Mouse (Mus musculus): ENCODE results near the gene Acat2. TPM values are rescaled to one million over a fixed set of nuclear protein-coding genes. Genes with fewer than 3 reads are reported as not detected.
"Not testable (repeated sequence)": the region's sequence is repeated elsewhere in the genome, so short reads cannot be mapped to it uniquely, and the experiment has no call there.

Gene Acat2
- polyA plus RNA-seq, 1 experiment from 2014 or later = 405 TPM

DNA sequence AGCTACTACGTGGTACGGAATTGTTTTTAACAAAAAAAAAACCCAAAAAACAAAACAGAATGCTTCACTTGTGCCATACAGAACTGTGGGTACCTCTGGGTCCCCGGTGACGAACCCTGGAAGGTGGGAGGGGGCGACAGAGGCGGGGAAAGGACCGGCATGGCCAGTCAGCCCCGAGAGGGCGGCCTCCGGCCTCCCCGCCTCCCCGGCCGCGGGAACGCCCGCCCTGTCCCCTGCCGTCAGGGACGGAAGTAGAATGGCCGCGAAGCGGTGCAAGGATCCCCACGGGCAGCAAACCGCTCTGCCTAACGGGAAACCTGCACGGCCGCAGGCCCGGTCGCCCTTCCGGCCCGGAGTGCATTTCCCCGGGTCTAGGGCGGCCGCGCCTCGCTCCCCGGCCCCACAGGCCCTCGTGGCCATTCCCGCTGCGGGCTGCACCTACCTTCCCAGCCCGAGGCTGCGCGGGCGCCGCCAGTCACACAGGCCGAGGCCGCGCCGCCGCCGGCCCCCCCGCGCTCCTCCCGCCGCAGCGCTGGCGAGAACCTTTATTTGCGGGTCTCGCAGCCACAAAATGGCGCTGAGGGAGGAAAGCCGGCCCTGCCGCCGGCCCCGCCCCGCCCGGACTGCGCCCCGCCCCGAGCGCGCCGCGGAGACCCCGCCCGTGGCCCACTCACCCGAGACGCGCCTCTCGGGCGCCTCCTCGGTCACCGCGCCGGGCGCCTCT is 31.2 kb upstream of the Acat2 start:
- Histone ChIP-seq H3K4me3 (peak overlapping the region; percentile 99), H3K4me1 (peaks cover 15% of the 10 kb centered on the region), H3K27ac (peak overlapping the region; percentile 99), H3K36me3 (replicated peaks) (peaks cover 27% of the 10 kb centered on the region), H3K9me3 (peaks cover 7% of the 10 kb centered on the region; the same call in 1 of the 2 replicates), H3K27me3 (ENCODE audit: poor library complexity, severe bottlenecking) (no peaks in the 10 kb centered on the region)
- under 1% methylated on average over 80 of the region's 84 CpGs for WGBS
- peak; percentile 87 for DNase-seq (ENCODE audit: extremely low spot score, low spot score)

DNA sequence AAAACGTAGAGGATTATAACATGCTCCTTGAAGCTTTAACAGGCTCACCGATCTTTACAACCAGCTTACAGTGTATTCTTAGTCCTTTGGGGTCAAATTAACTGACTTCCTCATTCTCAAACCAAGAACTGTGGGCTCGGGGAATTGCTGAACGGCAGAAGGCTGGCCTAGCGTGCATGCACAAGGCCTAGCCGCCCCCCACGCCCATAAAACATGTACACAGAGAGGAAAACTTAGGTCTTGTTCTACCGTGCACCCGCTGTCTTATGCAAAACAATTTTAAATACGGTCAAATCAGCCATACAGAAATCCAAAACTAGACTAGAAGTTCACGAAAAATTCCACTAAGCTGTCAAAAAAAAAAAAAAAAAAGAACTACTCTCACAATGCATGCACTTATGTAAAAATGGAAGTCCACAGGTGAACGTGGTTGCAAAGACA is 30.7 kb upstream of the Acat2 start:
- Histone ChIP-seq H3K4me1 (peaks cover 15% of the 10 kb centered on the region), H3K27ac (peak overlapping the region; percentile 99)

DNA sequence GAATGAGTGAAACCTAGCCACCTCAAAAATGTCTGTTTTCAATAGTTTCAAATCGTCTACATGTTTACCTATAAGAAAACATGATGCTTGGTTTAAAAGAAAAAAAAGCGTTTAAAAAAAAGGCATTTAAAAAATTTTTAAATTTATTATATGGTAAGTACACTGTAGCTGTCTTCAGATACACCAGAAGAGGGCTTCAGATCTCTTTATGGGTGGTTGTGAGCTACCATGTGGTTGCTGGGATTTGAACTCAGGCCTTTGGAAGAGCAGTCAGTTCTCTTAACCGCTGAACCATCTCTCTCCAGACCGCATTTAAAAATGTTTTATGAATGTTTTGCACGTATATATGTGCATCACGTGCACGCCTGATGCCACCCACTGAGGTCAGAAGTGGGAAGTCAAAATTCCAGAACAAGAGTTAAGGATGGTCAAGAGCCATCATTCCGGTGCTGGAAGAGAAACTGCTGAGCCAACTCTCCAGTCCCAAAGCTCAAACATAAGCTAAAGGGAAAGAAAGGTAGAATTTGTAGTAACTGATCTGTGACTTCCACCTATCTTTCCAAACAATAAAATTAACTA is 30.1 kb upstream of the Acat2 start:
- 79% methylated on average over 8 of the region's 8 CpGs for WGBS
- DNase-seq (ENCODE audit: extremely low spot score, low spot score) = no peak
- H3K27me3 ChIP-seq (ENCODE audit: poor library complexity, severe bottlenecking) = no peaks in the 10 kb centered on the region
- H3K9me3 ChIP-seq = peaks cover 7% of the 10 kb centered on the region; the same call in 1 of the 2 replicates
- peaks cover 15% of the 10 kb centered on the region for H3K4me1 ChIP-seq
- H3K4me3 ChIP-seq = peak overlapping the region; percentile 99
- peaks cover 39% of the 10 kb centered on the region for H3K36me3 ChIP-seq (replicated peaks)
- H3K27ac ChIP-seq = peak overlapping the region; percentile 99

More for the DNA sequence above, 30.7 kb upstream of the Acat2 start:
- WGBS = 6% methylated on average over 12 of the region's 12 CpGs
- H3K27me3 ChIP-seq (ENCODE audit: poor library complexity, severe bottlenecking) = no peaks in the 10 kb centered on the region
- DNase-seq (ENCODE audit: extremely low spot score, low spot score) = peak; percentile 26
- H3K36me3 ChIP-seq (replicated peaks) = peaks cover 33% of the 10 kb centered on the region
- peaks cover 7% of the 10 kb centered on the region; the same call in 1 of the 2 replicates for H3K9me3 ChIP-seq
- H3K4me3 ChIP-seq = peak overlapping the region; percentile 99

DNA sequence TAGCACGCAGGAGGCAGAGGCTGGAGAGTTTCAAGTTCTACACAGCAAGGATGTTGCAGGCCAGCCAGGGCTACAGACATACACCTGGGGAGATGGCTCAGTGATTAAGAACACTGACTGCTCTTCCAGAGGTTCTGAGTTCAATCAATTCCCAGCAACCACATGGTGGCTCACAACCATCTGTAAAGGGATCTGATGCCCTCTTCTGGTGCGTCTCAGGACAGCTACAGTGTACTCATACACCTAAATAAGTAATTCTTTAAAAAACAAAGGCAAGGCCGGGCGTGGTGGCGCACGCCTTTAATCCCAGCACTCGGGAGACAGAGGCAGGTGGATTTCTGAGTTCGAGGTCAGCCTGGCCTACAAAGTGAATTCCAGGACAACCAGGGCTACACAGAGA is 27.5 kb upstream of the Acat2 start:
- peaks cover 64% of the 10 kb centered on the region for H3K36me3 ChIP-seq (replicated peaks)
- 98% methylated on average over 8 of the region's 8 CpGs for WGBS
- not testable (repeated sequence) for H3K27me3 ChIP-seq (ENCODE audit: poor library complexity, severe bottlenecking); H3K27ac ChIP-seq; DNase-seq (ENCODE audit: extremely low spot score, low spot score); H3K9me3 ChIP-seq; H3K4me3 ChIP-seq
- peaks cover 11% of the 10 kb centered on the region for H3K4me1 ChIP-seq

DNA sequence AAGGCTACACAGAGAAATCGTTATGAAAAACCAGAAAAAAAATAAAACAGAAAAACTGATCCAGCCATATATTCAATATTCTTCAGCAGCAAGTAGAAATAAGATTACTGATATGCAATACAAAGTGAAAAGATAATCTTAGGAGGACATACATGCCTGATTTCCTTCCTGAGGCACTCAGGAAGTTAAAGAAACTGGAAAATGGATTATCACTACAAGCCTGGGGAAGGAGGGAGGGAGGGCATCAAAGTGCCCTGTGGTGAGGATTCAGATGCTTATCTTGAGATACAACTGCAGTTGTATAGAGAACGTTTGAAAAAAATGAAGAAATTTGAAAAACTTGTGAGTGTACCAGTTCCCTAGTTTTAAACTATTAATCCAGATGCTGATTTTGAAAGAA is 23.4 kb upstream of the Acat2 start:
- peaks cover 7% of the 10 kb centered on the region; the same call in 1 of the 2 replicates for H3K9me3 ChIP-seq
- no peak overlapping the region for H3K27ac ChIP-seq
- WGBS = 89% methylated on average over 2 of the region's 2 CpGs
- peaks cover 99% of the 10 kb centered on the region for H3K36me3 ChIP-seq (replicated peaks)
- no peak overlapping the region for H3K4me3 ChIP-seq
- DNase-seq (ENCODE audit: extremely low spot score, low spot score) = no peak
- no peaks in the 10 kb centered on the region for H3K27me3 ChIP-seq (ENCODE audit: poor library complexity, severe bottlenecking)
- H3K4me1 ChIP-seq = no peaks in the 10 kb centered on the region

DNA sequence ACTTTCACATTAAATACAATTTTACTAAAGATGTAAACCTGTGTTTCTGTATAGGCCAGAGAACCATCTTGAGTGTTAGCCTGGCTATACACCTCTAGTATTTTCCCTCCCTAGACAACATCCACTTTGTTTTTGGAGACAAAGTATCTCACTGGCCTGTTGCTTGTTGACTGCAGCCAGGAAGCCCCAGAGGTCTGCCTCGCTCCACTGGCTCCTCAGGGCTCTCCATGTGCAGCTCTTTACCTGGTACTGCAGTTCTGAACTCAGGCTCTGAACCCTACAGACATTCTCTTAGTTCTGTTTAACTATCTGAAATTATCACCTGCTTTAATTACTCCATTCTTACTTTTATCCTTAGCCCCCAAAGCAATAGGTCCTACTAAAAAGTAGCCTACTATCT is 18.0 kb upstream of the Acat2 start:
- DNase-seq (ENCODE audit: extremely low spot score, low spot score) = no peak
- WGBS = 100% methylated on average over 1 of the region's 1 CpGs
- H3K4me1 ChIP-seq = no peaks in the 10 kb centered on the region
- H3K27ac ChIP-seq = no peak overlapping the region
- no peaks in the 10 kb centered on the region for H3K9me3 ChIP-seq
- H3K4me3 ChIP-seq = no peak overlapping the region
- H3K36me3 ChIP-seq (replicated peaks) = peaks cover 85% of the 10 kb centered on the region
- no peaks in the 10 kb centered on the region for H3K27me3 ChIP-seq (ENCODE audit: poor library complexity, severe bottlenecking)

DNA sequence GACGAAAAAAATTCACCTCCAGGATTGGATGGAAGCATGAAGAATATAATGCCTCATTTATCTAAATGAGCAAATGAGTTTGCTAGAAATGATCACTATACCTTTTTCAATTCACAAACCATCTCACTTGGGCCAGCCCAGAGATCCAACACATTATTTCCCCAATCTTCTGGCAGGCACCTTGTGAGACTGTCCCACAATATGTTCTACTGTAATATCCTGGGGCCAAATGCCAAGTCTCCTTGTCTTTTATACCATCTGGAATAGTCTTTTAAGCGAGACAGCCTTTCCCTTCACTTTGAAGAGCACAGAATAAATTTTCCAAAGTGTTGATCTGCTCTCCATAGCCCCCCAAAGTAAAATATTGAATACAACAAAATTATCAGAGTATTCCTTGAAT is 13.3 kb upstream of the Acat2 start:
- no peak overlapping the region for H3K27ac ChIP-seq
- no peak for DNase-seq (ENCODE audit: extremely low spot score, low spot score)
- H3K9me3 ChIP-seq = no peaks in the 10 kb centered on the region
- no peak overlapping the region for H3K4me3 ChIP-seq
- WGBS = 92% methylated on average over 2 of the region's 2 CpGs
- H3K4me1 ChIP-seq = no peaks in the 10 kb centered on the region
- peaks cover 86% of the 10 kb centered on the region for H3K36me3 ChIP-seq (replicated peaks)
- H3K27me3 ChIP-seq (ENCODE audit: poor library complexity, severe bottlenecking) = no peaks in the 10 kb centered on the region

DNA sequence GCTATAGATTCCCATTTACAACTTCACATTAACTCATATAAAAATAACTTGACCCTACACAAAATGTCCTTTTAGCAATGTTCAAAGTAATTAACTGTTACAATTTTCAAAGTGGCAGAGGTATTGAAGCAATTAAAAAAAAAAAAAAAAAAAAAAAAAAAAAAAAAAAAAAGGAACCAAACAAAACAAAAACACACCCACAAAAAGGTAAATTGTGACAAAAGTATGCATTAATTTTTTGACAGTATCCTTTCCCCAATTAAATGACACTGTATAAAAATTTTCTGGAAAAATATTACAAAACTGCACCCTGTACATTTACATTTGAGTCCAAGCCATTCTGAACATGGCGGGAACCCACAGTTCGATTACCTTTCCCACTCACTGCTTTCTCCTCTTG is 6.6 kb upstream of the Acat2 start:
- no peak for DNase-seq (ENCODE audit: extremely low spot score, low spot score)
- Histone ChIP-seq H3K27ac (no peak overlapping the region), H3K4me1 (no peaks in the 10 kb centered on the region), H3K9me3 (no peaks in the 10 kb centered on the region), H3K27me3 (ENCODE audit: poor library complexity, severe bottlenecking) (no peaks in the 10 kb centered on the region), H3K36me3 (replicated peaks) (peaks cover 76% of the 10 kb centered on the region), H3K4me3 (no peak overlapping the region)
- 93% methylated on average over 2 of the region's 2 CpGs for WGBS

DNA sequence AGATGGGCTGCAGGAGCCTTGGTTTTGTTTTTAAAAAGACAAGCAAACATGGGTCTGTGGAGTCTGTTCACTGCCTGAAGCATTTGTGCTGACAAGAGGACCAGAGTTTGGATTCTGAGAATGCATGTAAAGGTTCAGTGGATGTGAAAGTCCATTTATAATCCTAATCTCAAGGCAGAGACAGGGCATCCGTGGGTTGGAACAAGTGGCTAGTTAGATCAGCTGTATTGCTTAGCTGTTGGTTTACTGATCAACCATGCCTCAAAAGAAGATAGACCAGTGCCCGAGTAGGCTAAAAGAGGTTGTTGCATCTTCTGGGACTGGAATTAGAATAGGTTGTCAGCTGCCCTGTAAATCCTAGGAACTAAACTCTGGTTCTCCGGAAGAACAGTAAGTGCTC is 2.9 kb upstream of the Acat2 start:
- no peaks in the 10 kb centered on the region for H3K9me3 ChIP-seq
- no peaks in the 10 kb centered on the region for H3K27me3 ChIP-seq (ENCODE audit: poor library complexity, severe bottlenecking)
- H3K4me1 ChIP-seq = peaks cover 17% of the 10 kb centered on the region
- WGBS = 95% methylated on average over 3 of the region's 3 CpGs
- no peak overlapping the region for H3K27ac ChIP-seq
- H3K36me3 ChIP-seq (replicated peaks) = peaks cover 44% of the 10 kb centered on the region
- DNase-seq (ENCODE audit: extremely low spot score, low spot score) = no peak
- no peak overlapping the region for H3K4me3 ChIP-seq

DNA sequence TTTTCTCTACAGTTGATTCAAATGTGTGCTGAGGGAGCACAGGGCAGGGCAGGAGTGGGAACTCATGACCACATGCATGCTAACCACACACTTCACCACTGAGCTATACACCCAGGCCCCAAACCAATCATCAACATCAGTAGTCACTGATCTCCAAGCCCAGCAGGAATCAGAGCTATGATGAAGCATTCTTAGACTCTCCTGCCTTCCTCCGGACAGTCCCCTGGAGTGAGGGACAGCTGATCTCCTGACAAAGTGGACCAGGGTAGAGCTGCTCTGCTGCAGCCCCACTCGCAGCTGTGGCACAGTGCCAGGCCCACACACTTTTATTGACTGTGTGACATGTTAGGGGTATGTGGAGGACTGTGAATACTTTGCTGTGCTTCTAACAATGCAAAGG is 1.2 kb downstream of the Acat2 start:
- H3K4me3 ChIP-seq = peak overlapping the region; percentile 43
- peaks cover 35% of the 10 kb centered on the region for H3K36me3 ChIP-seq (replicated peaks)
- DNase-seq (ENCODE audit: extremely low spot score, low spot score); H3K27me3 ChIP-seq (ENCODE audit: poor library complexity, severe bottlenecking); H3K9me3 ChIP-seq: not testable (repeated sequence)
- peak overlapping the region; percentile 70; the same call in 1 of the 2 replicates for H3K27ac ChIP-seq
- WGBS = 44% methylated on average over 2 of the region's 2 CpGs
- H3K4me1 ChIP-seq = peaks cover 21% of the 10 kb centered on the region

DNA sequence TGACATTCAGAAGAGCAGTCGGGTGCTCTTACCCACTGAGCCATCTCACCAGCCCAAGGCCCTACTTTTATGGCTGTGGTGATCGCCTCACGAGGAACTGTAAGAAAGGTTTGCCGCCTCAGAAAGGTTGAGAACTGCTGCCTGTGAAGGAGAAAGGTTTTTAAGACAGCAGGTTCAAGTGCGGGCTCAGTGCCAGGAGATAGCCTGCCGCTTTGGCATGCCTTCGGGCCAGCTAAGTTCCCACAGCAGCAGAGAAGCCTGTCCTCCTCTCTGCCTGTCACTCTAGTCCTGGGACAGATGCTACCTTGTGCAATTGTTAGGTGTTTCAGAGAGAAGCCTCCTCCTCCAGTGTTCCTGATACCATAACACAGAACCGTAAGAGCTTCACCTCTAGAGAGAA is 3.9 kb downstream of the Acat2 start:
- Histone ChIP-seq H3K27ac (no peak overlapping the region), H3K27me3 (ENCODE audit: poor library complexity, severe bottlenecking) (no peaks in the 10 kb centered on the region), H3K4me1 (peaks cover 21% of the 10 kb centered on the region), H3K36me3 (replicated peaks) (peaks cover 55% of the 10 kb centered on the region), H3K9me3 (no peaks in the 10 kb centered on the region), H3K4me3 (no peak overlapping the region)
- DNase-seq (ENCODE audit: extremely low spot score, low spot score) = peak; percentile 5
- 97% methylated on average over 8 of the region's 8 CpGs for WGBS

DNA sequence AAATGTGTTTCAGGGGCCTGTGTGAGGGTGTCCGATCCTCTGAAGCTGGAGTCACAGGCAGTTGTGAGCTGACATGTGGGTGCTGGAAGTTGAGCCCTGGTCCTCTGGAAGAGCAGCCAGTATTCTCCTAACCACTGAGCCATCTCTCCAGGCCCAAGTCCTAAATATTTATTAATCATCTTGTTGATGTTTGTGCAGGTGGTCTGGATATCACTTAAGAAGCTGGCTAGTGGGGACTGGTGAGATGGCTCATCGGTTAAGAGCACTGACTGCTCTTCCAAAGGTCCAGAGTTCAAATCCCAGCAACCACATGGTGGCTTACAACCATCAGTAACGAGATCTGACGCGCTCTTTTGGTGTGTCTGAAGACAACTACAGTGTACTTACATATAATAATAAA is 10.9 kb downstream of the Acat2 start:
- no peak for DNase-seq (ENCODE audit: extremely low spot score, low spot score)
- Histone ChIP-seq H3K9me3 (no peaks in the 10 kb centered on the region), H3K4me1 (no peaks in the 10 kb centered on the region), H3K27ac (no peak overlapping the region), H3K27me3 (ENCODE audit: poor library complexity, severe bottlenecking) (no peaks in the 10 kb centered on the region), H3K4me3 (no peak overlapping the region), H3K36me3 (replicated peaks) (peaks cover 83% of the 10 kb centered on the region)
- WGBS = 95% methylated on average over 5 of the region's 5 CpGs

DNA sequence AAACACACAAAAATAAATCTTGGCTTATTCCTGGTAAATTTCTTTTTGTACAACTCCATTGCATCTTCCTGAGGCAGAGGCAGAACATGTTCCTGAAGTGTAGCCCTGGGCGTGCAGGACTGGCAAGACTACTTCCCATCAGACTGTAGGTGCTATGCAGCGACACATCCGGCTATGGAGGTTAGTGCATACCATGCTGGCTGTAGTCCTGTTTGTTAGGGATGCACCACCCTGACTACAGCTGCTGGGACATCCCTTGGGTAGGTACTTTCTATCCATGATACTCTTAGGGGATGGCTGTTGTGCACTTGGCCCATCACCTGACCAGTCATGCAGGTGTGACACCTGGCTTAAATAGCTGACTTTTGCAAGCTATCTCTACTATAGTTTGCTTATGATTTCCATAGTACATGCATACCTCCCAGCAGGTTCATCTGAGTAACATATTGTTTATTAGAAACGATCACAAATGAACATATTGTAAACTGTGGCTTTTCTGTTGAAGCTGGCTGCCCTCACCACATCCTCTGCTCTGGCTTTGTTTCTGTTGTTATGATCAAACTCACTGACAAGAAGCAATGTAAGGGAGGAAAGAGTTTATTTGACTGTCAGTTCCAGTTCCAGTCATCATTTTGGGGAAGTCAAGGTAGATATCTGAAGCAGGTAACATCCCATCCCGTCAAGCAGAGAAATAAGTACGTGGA is 17.9 kb downstream of the Acat2 start:
- DNase-seq (ENCODE audit: extremely low spot score, low spot score) = no peak
- Histone ChIP-seq H3K4me1 (peaks cover 19% of the 10 kb centered on the region), H3K4me3 (no peak overlapping the region), H3K27me3 (ENCODE audit: poor library complexity, severe bottlenecking) (no peaks in the 10 kb centered on the region), H3K27ac (no peak overlapping the region), H3K36me3 (replicated peaks) (peaks cover 55% of the 10 kb centered on the region), H3K9me3 (no peaks in the 10 kb centered on the region)
- WGBS = 92% methylated on average over 6 of the region's 6 CpGs
